Mouse (Mus musculus): ENCODE data around the gene 5730455P16Rik.

DNA sequence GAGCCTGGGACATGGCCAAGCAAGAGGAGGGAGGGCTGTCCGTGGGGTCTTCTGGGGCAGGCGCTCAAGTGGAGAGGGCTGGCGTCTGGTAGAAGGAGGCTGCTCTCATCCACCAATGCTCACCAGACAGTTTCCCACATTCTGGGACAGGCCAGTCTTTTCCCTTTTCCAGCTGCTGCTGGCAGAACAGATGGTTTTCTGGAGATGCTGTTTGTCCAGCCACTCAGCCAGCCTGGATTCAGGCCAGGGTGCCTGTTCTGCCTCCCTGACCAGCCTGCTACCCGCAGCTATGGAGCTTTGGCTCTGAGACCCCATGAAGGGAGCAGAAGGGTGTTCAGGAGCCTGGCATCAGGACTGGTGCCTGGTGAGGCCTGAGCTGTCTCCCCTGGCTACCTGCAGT, 66.6 kb downstream of the 5730455P16Rik start:
- TF ChIP-seq POLR2A (IDR thresholded peaks at IDR 0.05; ENCODE audit: borderline replicate concordance, extremely low read depth, low read depth, low read length) (no peak), CTCF (IDR thresholded peaks at IDR 0.05; ENCODE audit: insufficient read depth, low read length) (no peak)

All from lung, adult 2 months (tissue).